Mouse (Mus musculus) cerebellum, adult 2 months (tissue): ENCODE data around the gene Wdr20.

Experiments
- CTCF ChIP-seq: fragments of 200-500 bp; IDR thresholded peaks from 2 replicates; pipeline ENCODE4 v1.5.1; 2011; ENCODE audit warnings: low read depth, mild to moderate bottlenecking, control low read depth, low read length, moderate library complexity, borderline replicate concordance; ENCODE audit not compliant: insufficient read depth
- POLR2A ChIP-seq: fragments of 200-500 bp; IDR thresholded peaks from 2 replicates; pipeline ENCODE4 v1.6.1; 2011; ENCODE audit warnings: low read length, control low read depth, borderline replicate concordance; ENCODE audit not compliant: insufficient read depth

DNA sequence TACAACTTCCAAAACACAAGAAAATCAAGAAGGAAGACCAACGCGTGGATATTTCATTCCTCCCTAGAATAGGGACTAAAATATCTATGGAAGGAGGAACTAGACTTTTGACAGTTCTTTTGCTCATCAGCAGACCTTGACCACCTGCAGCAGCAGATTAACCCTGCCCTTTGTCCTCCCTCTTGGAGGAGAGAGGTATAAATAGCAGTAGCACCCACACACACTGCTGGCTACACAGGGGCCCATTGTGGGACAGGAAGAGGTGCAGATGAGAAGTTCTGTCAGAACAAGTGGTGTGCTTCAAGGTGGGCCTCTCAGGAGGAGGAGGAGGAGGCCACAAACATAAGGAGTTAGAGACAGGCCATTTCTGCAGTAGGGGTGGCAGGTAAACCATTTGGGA lies 46.5 kb downstream of the Wdr20 start:
- TF ChIP-seq POLR2A (no peak), CTCF (no peak)
